Mouse (Mus musculus) gastrocnemius, adult 2 months (tissue): ENCODE results near the gene Tnfsf12. TPM values are rescaled to one million over a fixed set of nuclear protein-coding genes. Genes with fewer than 3 reads are reported as not detected.
A peak's percentile ranks its signal among the peaks of the same experiment; 100 is the strongest.
"Not testable (repeated sequence)": the region's sequence is repeated elsewhere in the genome, so short reads cannot be mapped to it uniquely, and the experiment has no call there.

Source experiments
- DNase-seq: peaks from one replicate; pipeline ENCODE4 v3.0.0; 2022
- H3K27ac ChIP-seq: fragments of 200-600 bp; 2 replicates; pipeline ENCODE4 v1.8.1; 2022; ENCODE audit warnings: mild to moderate bottlenecking
- H3K4me3 ChIP-seq: fragments of 200-600 bp; 2 replicates; pipeline ENCODE4 v1.8.1; 2022; ENCODE audit warnings: mild to moderate bottlenecking, moderate library complexity
- CTCF ChIP-seq: fragments of 200-600 bp; IDR thresholded peaks from 2 replicates; pipeline ENCODE4 v1.8.1; 2022; ENCODE audit warnings: antibody characterized with exemption, mild to moderate bottlenecking, moderate library complexity
- intact Hi-C: fragments of 180-260 bp; cut with DNase I; formaldehyde crosslinking; loops from one replicate; pipeline ENCODE4 v1.15.1; 2025
- long read RNA-seq, 2 experiments: library from polyadenylated mRNA; stranded (forward); transcript quantifications; one replicate each; pipeline ENCODE4 v2.0.0; 2021
- total RNA-seq, 2 experiments: library from RNA; stranded (reverse); gene quantifications; 2 replicates each; pipeline ENCODE4 v1.2.3; 2021

Tnfsf12 gene
- 10 to 100 TPM in 1 of 2 experiments, 1 to 10 TPM in 1; 6.5 to 10.6 TPM for total RNA-seq
- long read RNA-seq, experiment 1, partial matches to known transcripts, result 1 of 6 reads
- long read RNA-seq, experiment 1, other reads (novel, unspliced or antisense), result 1 of 6 reads
- long read RNA-seq, experiment 2, partial matches to known transcripts, result 1 of 4 reads
- long read RNA-seq, experiment 2, other reads (novel, unspliced or antisense), result 1 of 4 reads

DNA sequence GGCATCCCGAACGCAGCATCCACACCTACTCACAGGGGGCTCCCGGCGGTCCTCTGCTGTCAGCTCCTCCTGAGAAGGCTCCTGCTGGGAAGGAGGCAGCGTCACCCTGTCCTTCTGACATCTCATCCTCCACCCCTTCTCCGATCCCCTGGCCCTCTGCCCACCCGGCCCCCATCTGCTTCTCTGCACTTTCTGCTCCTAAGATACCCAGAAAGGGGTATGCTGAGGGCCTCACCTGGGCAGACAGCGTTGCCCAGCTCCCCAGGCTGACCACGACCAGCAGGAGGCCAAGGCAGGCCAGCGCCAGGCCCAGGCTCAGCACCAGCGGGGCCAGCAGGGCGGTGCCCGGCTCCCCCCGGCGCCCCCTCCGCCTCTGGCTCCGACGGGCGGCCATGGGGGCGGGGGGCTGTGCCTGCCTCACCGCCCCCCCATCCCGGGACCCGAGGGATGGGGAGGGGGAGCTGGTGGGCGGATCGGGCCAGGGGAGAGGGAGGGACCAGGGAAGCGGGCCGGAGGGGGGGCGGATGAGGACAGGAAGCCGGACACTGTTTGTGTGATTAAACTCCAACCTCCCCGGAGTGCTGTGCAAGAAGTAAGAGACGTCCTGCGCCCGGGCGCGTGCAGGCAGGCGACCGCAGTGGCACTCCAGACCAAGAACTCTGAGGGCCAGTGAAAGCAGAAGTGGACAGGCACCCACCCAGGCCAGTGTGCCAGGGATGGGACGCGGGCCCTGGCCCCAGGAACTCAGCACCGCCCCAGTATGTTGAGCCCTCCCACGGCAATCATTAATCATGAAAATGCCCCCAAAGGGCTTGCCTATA lies at the start of gene Tnfsf12, which contains the start of gene Tnfsfm13:
TSS of gene Tnfsf12 (minus strand) at position 489 of the 821 bp plus-strand sequence.
TSS of gene Tnfsfm13 (minus strand) at position 738 of the 821 bp plus-strand sequence.
- Histone ChIP-seq H3K27ac (peak within 1 kb of the TSS; percentile 94), H3K4me3 (peak within 1 kb of the TSS; percentile 86)
- intact Hi-C loops, result no loop called here
- peak; percentile 42 for TF ChIP-seq CTCF
- DNase-seq, result peak; percentile 88

DNA sequence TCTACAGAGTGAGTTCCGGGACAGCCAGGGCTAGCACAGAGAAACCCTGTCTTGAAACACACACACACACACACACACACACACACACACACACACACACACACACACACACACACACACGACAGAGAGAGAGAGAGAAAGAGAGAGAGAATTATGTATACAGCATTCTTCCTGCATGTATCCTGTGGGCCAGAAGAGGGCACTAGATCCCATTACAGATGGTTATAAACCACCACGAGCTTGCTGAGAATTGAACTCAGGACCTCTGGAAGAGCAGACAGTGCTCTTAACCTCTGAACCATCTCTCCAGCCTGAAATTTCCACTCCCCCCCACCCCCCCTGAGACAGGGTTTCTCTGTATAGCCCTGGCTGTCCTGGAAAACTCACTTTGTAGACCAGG lies 35.8 kb upstream of the Tnfsf12 start:
- intact Hi-C loops, result loop anchor here (2.0 kb wide), 1 partner anchor 145 kb away; no protein-coding TSS in a partner anchor
- peak; percentile 33 for TF ChIP-seq CTCF
- not testable (repeated sequence) for DNase-seq, H3K27ac ChIP-seq, H3K4me3 ChIP-seq

DNA sequence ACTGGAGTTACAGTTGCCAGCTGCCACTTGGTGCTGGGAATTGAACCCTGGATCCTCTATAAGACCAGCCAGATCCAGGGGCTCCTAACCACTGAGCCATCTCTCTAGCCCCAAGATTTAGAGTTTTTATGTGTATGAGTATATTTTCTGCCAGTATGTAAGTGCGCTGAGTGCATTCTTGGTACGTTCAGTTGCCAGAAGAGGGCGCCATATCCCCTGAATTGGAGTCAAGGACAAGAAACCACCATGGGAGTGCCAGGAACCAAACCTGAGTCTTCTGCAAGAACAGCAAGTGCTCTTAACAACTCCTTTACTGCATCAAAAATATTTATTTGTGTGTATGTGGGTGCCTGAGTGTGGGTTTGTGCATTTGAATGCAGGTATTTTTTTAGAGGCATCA lies 33.4 kb upstream of the Tnfsf12 start:
- intact Hi-C loops, result no loop called here
- H3K4me3 ChIP-seq, result no peak overlapping the region
- no peak overlapping the region for H3K27ac ChIP-seq
- DNase-seq, result peak; percentile 66
- TF ChIP-seq CTCF, result peak; percentile 78

DNA sequence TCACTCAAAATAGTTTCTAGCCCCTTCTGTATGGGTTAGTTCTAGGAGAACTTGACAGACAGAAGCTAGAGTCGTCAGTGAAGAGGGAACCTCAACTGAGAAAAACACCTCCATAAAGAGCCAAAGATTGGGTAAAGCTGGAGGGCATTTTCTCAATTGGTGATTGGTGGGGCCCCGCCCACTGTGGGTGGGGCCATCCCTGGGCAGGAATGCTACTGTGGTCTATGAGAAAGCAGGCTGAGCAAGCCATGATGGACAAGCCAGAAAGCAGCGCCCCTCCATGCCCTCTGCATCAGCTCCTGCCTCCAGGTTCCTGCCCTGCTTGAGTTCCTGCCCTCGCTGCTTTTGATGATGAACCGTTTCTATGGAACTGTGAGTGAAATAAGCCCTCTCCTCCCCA lies 30.3 kb upstream of the Tnfsf12 start:
- Histone ChIP-seq H3K27ac (no peak overlapping the region), H3K4me3 (no peak overlapping the region)
- intact Hi-C loops, result no loop called here
- no peak for DNase-seq
- no peak for TF ChIP-seq CTCF

DNA sequence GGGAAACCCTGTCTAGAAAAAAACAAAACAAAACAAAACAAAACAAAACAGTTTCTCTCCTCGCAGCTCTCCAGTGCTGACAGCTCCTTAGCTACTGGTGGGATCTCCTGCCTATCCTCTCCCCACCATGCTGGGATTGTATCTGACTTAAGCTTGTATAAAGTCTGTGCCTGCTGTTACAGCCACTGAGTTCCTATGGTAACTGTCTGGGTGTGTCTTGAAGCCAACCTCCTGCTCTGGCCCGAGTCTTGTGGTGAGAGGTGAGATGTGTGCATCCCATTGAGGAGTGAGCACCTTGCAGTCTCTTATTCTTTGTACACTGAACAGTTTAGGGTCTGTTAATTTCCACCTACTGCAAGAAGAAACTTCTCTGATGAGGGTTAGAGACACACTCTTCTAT lies 27.4 kb upstream of the Tnfsf12 start:
- no peak overlapping the region for H3K4me3 ChIP-seq
- no peak overlapping the region for H3K27ac ChIP-seq
- no peak for TF ChIP-seq CTCF
- DNase-seq, result no peak
- intact Hi-C loops, result no loop called here

DNA sequence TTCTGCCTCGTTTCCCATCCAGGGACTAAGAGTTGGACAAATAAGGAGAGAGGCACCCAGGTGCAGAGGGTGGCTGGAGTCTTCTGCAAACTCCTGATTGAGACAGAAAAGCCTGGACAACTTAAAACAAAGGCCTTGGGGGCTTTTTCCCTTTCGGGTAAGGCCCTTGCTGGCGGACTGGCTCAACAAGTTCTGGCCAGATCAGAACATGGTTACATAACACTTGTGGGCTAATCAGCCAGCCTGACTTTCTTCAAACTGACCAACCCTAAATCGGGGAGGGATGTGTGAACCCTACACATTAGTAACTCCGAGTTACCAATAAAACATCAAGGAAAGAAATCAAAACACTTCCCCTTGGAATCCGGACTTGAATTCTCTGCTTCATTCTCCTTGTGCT lies 25.2 kb upstream of the Tnfsf12 start:
- H3K4me3 ChIP-seq, result no peak overlapping the region
- no peak overlapping the region for H3K27ac ChIP-seq
- TF ChIP-seq CTCF, result no peak
- DNase-seq, result no peak
- intact Hi-C loops, result no loop called here

DNA sequence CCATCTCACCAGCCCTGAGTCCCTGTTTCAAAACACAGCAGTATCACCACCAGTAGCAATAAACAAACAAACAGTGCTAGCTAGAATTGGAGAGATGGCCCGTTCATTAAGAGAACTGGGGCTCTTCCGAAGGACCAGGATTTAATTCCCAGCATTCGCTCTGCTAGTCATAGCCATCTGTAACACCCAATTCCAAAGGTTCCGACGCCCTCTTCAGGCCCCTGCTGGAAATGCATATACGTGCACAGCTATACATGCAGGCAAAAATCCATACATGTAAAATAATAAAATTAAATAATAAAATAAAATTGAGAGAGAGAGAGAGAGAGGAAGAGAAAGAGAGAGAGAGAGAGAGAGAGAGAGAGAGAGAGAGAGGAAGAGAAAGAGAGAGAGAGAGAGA lies 23.8 kb upstream of the Tnfsf12 start:
- no peak overlapping the region for H3K27ac ChIP-seq

DNA sequence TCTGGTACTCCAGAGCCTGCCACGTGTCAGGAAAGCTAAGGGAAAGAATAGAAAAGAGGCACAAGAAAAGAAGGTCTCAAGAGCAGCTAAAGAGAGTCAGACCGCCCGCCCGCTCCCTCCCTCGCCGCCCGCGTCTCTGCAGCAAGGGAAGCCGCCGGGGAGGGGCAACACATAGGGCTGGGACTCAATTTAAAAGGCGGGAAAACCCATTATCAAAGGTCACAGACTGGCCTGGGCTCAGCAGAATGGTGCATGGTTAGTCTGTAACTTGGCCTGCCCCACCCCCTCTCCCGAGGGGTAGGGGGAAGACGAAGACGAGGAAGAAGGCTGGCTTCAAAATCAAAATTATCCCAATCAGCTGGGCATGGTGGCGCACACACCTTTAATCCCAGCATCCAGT lies 23.0 kb upstream of the Tnfsf12 start:
- no peak for TF ChIP-seq CTCF
- DNase-seq, result no peak
- Histone ChIP-seq H3K27ac (no peak overlapping the region), H3K4me3 (no peak overlapping the region)
- intact Hi-C loops, result no loop called here

More for the DNA sequence above, 23.8 kb upstream of the Tnfsf12 start:
- TF ChIP-seq CTCF, result peak; percentile 20; the same call in 1 of the 2 replicates
- intact Hi-C loops, result no loop called here
- H3K4me3 ChIP-seq, result no peak overlapping the region
- no peak for DNase-seq

DNA sequence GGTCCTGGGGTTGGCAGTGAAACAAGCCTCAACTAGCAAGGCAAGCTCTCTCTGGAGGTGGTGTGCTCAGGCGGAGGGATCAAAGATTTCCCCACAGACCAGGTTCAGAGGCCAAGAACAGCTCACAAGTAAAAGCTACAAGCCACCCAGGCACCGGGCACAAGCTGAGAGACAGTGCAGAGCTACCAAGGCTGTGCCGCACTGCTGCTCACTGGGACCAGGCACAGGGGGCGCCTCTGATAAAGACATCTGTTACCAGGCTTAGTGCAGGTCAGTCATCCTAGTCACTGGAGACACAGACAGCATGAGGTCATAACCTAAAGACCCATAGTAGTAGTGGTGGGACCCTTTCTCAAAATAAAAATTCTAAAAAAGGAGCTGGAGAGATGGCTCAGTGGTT lies 21.3 kb upstream of the Tnfsf12 start:
- no peak overlapping the region for H3K27ac ChIP-seq
- intact Hi-C loops, result no loop called here
- TF ChIP-seq CTCF, result no peak
- H3K4me3 ChIP-seq, result no peak overlapping the region
- no peak for DNase-seq

DNA sequence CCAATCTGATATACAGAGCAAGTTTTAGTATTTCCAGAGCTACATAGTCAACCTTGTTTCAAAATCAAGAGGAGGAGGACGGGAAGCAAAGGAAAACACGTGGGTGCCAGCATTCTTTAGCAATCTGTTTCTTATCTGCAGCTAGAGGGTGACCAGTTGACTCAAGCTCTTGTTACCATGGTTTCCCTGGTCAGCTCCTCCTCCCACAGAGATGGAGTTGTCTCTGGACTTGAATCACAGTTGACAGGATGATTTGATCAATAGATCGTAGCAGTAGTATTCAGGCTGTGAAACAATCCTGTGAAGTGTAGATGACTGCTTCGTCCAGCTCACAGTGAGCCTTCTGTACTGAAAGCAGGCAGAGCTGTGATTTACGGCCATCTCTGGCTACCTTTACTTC lies 20.3 kb upstream of the Tnfsf12 start:
- H3K27ac ChIP-seq, result 0 out of 2 replicates have a peak overlapping the region, but pooled peaks have one; percentile 12

DNA sequence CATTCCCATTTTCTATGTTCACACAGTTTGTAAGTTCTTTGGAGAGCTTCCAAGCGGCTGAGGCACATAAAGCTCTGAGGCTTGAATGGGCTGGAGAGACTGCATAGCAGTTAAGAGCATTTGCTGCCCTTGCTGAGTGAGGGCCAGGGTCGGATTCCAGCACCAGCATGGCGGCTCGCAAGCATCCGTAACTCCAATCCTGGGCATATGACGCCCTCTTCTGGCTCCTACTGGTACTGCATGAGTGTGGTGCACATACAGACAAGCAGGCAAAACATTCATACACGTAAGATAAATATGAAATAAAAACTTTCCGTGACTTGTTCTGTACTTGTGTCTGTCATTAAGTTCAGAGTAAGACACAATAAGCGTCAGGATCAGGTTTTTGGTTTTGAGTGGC lies 19.8 kb upstream of the Tnfsf12 start:
- H3K4me3 ChIP-seq, result no peak overlapping the region
- H3K27ac ChIP-seq, result no peak overlapping the region
- TF ChIP-seq CTCF, result peak; percentile 76
- DNase-seq, result peak; percentile 54
- intact Hi-C loops, result loop anchor here (1.0 kb wide), 1 partner anchor 33 kb away; the partner anchor contains the start of gene Senp3

More for the DNA sequence above, 20.3 kb upstream of the Tnfsf12 start:
- no peak for DNase-seq
- no peak overlapping the region for H3K4me3 ChIP-seq
- intact Hi-C loops, result loop anchor here (1.0 kb wide), 1 partner anchor 34 kb away; the partner anchor contains the start of gene Senp3
- TF ChIP-seq CTCF, result no peak

DNA sequence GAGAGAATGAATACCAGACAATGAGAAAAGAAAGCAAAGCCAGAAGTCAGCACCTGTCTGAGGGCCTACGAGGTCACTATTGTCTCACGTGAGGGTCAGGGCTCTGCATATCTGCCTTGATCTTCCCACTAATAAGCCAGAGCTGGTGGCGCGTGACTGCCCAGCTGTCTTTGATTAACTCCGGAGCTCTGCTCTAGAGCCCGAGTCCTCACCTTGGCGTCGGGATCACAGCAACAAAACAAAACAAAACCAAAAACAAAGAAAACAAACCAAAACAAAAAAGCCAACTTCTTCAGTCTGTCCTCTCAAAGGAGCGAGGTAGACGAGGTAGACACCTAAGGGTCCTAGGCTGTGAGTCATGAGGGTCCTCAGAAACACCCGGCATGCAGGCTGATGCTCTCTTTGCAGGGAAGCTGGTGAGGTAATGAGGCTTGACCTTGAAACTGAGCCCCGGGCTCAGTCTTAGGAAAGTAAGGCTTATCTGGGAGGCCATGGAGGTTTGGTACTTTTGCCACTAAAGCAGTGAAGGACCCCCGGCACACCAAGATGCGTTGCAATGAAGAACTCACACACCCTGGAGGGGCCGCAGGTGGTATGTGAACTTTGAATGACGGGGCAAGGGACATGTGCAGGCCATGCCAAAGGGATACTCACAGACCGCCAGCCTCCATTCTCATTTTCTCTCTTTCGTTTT lies 19.1 kb upstream of the Tnfsf12 start:
- peak overlapping the region; percentile 20; the same call in 1 of the 2 replicates for H3K27ac ChIP-seq
- H3K4me3 ChIP-seq, result no peak overlapping the region
- DNase-seq, result no peak
- intact Hi-C loops, result loop anchor here (1.0 kb wide), 1 partner anchor 32 kb away; the partner anchor contains the start of gene Senp3
- no peak for TF ChIP-seq CTCF
